Mouse (Mus musculus) testis, adult 2 months (tissue): ENCODE results near the gene Ankrd60.

Experiments
- CTCF ChIP-seq: fragments of 200-500 bp; IDR thresholded peaks from 2 replicates; pipeline ENCODE4 v1.5.1; 2012; ENCODE audit warnings: low read depth, mild to moderate bottlenecking, inconsistent platforms, low read length, moderate library complexity; ENCODE audit not compliant: control insufficient read depth, insufficient read depth, insufficient replicate concordance
- POLR2A ChIP-seq: fragments of 200-500 bp; IDR thresholded peaks from 2 replicates; pipeline ENCODE4 v1.6.1; 2012; ENCODE audit warnings: low read depth, mild to moderate bottlenecking, inconsistent platforms, low read length, moderate library complexity; ENCODE audit not compliant: control insufficient read depth

DNA sequence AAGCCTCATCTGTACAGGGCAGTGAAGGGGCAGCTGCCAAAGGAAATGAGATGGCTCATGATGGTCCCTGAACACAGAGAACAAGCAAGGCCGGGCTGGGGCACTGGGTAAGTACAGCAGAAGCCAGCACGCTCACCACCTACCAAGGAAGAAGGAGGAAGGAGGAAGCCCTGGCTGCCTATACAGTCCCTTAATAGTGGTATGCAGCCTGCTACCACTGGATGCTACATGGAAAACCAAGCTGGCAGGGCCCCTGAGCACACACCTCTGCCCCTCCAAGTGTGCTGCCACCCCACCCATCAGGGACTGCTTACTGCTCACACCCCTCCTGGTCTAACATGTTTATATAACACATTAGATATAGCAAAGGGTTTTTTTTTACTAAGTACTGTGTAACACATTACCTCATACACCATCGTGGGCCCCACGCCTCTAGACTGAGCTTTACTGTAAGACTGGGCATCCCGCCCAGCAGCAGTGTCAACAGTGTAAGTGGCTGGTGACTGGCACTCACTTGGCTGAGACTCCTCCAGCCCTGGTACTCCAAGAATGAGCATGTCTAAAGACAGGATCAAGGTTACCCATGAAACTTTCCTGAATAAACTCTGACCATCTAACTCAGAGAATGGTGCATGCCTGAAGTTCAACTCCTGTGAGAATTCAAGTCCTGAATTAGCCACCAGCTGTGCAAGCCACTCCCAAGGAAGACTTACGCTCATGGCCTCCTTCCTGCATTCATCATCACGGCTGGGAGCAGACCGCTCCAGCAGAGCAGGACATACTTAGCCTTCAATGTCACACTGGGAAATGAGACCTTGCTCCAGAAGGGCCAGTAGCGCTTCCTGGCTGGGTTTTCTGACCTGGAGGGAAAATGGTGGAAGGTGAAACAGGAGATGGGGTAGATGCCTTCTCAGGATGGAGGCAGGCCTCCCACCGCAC lies 30.1 kb upstream of the Ankrd60 start:
- TF ChIP-seq CTCF (no peak), POLR2A (no peak)
